Mouse (Mus musculus) erythroblast, embryonic 14.5 days (primary cell): Measurements from ENCODE around the gene Aldh3b3.

Source experiments
- GATA1 ChIP-seq: IDR thresholded peaks from 2 replicates; pipeline ENCODE4 v1.6.1; 2012; ENCODE audit warnings: low read length, inconsistent platforms, mixed read lengths
- TAL1 ChIP-seq: IDR thresholded peaks from 3 replicates; pipeline ENCODE4 v1.6.1; 2012; ENCODE audit warnings: low read length, inconsistent platforms, mixed read lengths

GRCm38 (mm10) chr19:3986334-3986733 is 27.9 kb downstream of the Aldh3b3 start, which contains the start of gene Acy3:
- TF ChIP-seq GATA1, result no peak
- no peak for TF ChIP-seq TAL1
